Mouse (Mus musculus) liver, adult 2 months (tissue): ENCODE data around the gene Pptc7. TPM values are rescaled to one million over a fixed set of nuclear protein-coding genes. Genes with fewer than 3 reads are reported as not detected.

Experiments
- DNase-seq: peaks from one replicate; pipeline ENCODE4 v3.0.0-alpha.2; 2011; ENCODE audit warnings: low read depth, low spot score; ENCODE audit errors: extremely low read depth
- H3K27ac ChIP-seq: fragments of 200-500 bp; replicated peaks from 2 replicates; pipeline ENCODE4 v1.5.1; 2012; ENCODE audit warnings: low read depth, mild to moderate bottlenecking, control low read depth, inconsistent platforms, low read length; ENCODE audit not compliant: insufficient read depth
- H3K27me3 ChIP-seq: fragments of 200-500 bp; 2 replicates; pipeline ENCODE4 v1.6.1; 2012; ENCODE audit warnings: mild to moderate bottlenecking, moderate library complexity, low read length, inconsistent platforms; ENCODE audit not compliant: control insufficient read depth, insufficient read depth
- H3K36me3 ChIP-seq: fragments of 200-500 bp; 2 replicates; pipeline ENCODE4 v1.6.1; 2012; ENCODE audit warnings: low read length, inconsistent platforms; ENCODE audit not compliant: control insufficient read depth, insufficient read depth
- H3K4me1 ChIP-seq: fragments of 200-500 bp; 2 replicates; pipeline ENCODE4 v1.6.1; 2011; ENCODE audit warnings: low read length; ENCODE audit not compliant: control insufficient read depth, insufficient read depth
- H3K4me3 ChIP-seq: fragments of 200-500 bp; 2 replicates; pipeline ENCODE4 v1.5.1; 2011; ENCODE audit warnings: low read depth, mild to moderate bottlenecking, control low read depth, low read length, moderate library complexity; ENCODE audit not compliant: insufficient read depth
- H3K79me2 ChIP-seq: fragments of 200-500 bp; 2 replicates; pipeline ENCODE4 v1.6.1; 2012; ENCODE audit warnings: inconsistent platforms, mild to moderate bottlenecking, low read length, moderate library complexity; ENCODE audit not compliant: control insufficient read depth, insufficient read depth
- H3K9ac ChIP-seq: fragments of 200-500 bp; 2 replicates; pipeline ENCODE4 v1.6.1; 2012; ENCODE audit warnings: low read depth, mild to moderate bottlenecking, control low read depth, inconsistent platforms, low read length
- CTCF ChIP-seq: fragments of 200-500 bp; IDR thresholded peaks from 2 replicates; pipeline ENCODE4 v1.5.1; 2011; ENCODE audit warnings: low read depth, low read length, control low read depth
- POLR2A ChIP-seq: fragments of 200-500 bp; IDR thresholded peaks from 2 replicates; pipeline ENCODE4 v1.6.1; 2011; ENCODE audit warnings: low read length, control low read depth; ENCODE audit not compliant: insufficient read depth; ENCODE audit errors: extremely low read depth
- WGBS: fragments of 180-500 bp; shearing (Covaris S2); methylation state at CpG from one replicate; pipeline ENCODE4 v1.1.7; 2018; 5-methylcytosine and 5-hydroxymethylcytosine counted together
- polyA plus RNA-seq: library from polyadenylated mRNA; depleted of rRNA; stranded (reverse); fragments of >200 nt; gene quantifications from 2 replicates; pipeline ENCODE4 v1.2.3, GENCODE M21; 2012
- total RNA-seq: library from RNA; depleted of rRNA; stranded (reverse); fragments of >200 nt; gene quantifications from 2 replicates; pipeline ENCODE4 v1.2.3, GENCODE M21; 2014

Pptc7 gene
- total and polyA plus RNA-seq, 2 experiments, result 8.7 to 17.6 TPM

- Histone ChIP-seq H3K4me1 (no peaks in the 10 kb centered on the region), H3K27me3 (no peaks in the 10 kb centered on the region), H3K4me3 (no peak overlapping the region), H3K9ac (no peak overlapping the region), H3K79me2 (no peaks in the 10 kb centered on the region), H3K36me3 (peaks cover 13% of the 10 kb centered on the region), H3K27ac (no peak overlapping the region)
- peak; percentile 72 for DNase-seq
- no peak for TF ChIP-seq CTCF
- TF ChIP-seq POLR2A, result no peak
- 79% methylated on average over 23 of the region's 23 CpGs for WGBS
Measured at GRCm38 (mm10) chr5:122324608-122325431, 40.7 kb downstream of the Pptc7 start.

GRCm38 (mm10) chr5:122325477-122325876 is 41.3 kb downstream of the Pptc7 start:
- WGBS, result 89% methylated on average over 8 of the region's 8 CpGs
- Histone ChIP-seq H3K27ac (no peak overlapping the region), H3K9ac (no peak overlapping the region), H3K4me3 (no peak overlapping the region), H3K36me3 (peaks cover 12% of the 10 kb centered on the region), H3K4me1 (no peaks in the 10 kb centered on the region), H3K27me3 (no peaks in the 10 kb centered on the region), H3K79me2 (no peaks in the 10 kb centered on the region)
- no peak for TF ChIP-seq CTCF
- no peak for TF ChIP-seq POLR2A
- DNase-seq, result no peak

- H3K36me3 ChIP-seq, result no peaks in the 10 kb centered on the region; the same call in 1 of the 2 replicates
- no peaks in the 10 kb centered on the region for H3K79me2 ChIP-seq
- H3K27ac ChIP-seq, result no peak overlapping the region
- TF ChIP-seq CTCF (no peak), POLR2A (no peak)
- no peaks in the 10 kb centered on the region for H3K4me1 ChIP-seq
- DNase-seq, result no peak
- no peaks in the 10 kb centered on the region for H3K27me3 ChIP-seq
- no peak overlapping the region for H3K9ac ChIP-seq
- 95% methylated on average over 3 of the region's 3 CpGs for WGBS
- H3K4me3 ChIP-seq, result no peak overlapping the region
Measured at GRCm38 (mm10) chr5:122327283-122327682, 43.1 kb downstream of the Pptc7 start.

- 89% methylated on average over 4 of the region's 4 CpGs for WGBS
- TF ChIP-seq POLR2A (no peak), CTCF (no peak)
Measured at GRCm38 (mm10) chr5:122330269-122330668, 46.1 kb downstream of the Pptc7 start.

GRCm38 (mm10) chr5:122334682-122335081 is 50.5 kb downstream of the Pptc7 start:
- WGBS, result 35% methylated on average over 3 of the region's 3 CpGs
- Histone ChIP-seq H3K9ac (no peak overlapping the region), H3K4me1 (no peaks in the 10 kb centered on the region), H3K4me3 (no peak overlapping the region), H3K27ac (no peak overlapping the region), H3K36me3 (no peaks in the 10 kb centered on the region), H3K27me3 (no peaks in the 10 kb centered on the region), H3K79me2 (no peaks in the 10 kb centered on the region)
- DNase-seq, result peak; percentile 56
- no peak for TF ChIP-seq POLR2A
- no peak for TF ChIP-seq CTCF

More at GRCm38 (mm10) chr5:122330269-122330668, 46.1 kb downstream of the Pptc7 start:
- no peaks in the 10 kb centered on the region for H3K27me3 ChIP-seq
- H3K9ac ChIP-seq, result no peak overlapping the region
- no peak overlapping the region for H3K4me3 ChIP-seq
- H3K4me1 ChIP-seq, result no peaks in the 10 kb centered on the region
- no peaks in the 10 kb centered on the region for H3K79me2 ChIP-seq
- H3K27ac ChIP-seq, result no peak overlapping the region
- no peak for DNase-seq
- no peaks in the 10 kb centered on the region for H3K36me3 ChIP-seq

GRCm38 (mm10) chr5:122336554-122337294 is 52.6 kb downstream of the Pptc7 start:
- Histone ChIP-seq H3K27ac (no peak overlapping the region), H3K79me2 (no peaks in the 10 kb centered on the region), H3K4me3 (no peak overlapping the region), H3K36me3 (no peaks in the 10 kb centered on the region), H3K4me1 (no peaks in the 10 kb centered on the region), H3K9ac (no peak overlapping the region), H3K27me3 (no peaks in the 10 kb centered on the region)
- WGBS, result 92% methylated on average over 7 of the region's 7 CpGs
- TF ChIP-seq POLR2A, result no peak
- TF ChIP-seq CTCF, result no peak
- DNase-seq, result no peak
